Mouse (Mus musculus): ENCODE results near the gene Rnf40.

GRCm38 (mm10) chr7:127651624-127652023 is 63.1 kb downstream of the Rnf40 start:
- TF ChIP-seq HCFC1 (IDR thresholded peaks at IDR 0.05; ENCODE audit: borderline replicate concordance, insufficient read depth, low read length) (no peak), MAFK (IDR thresholded peaks at IDR 0.05; ENCODE audit: insufficient read depth, low read depth, low read length) (no peak)

Measured in ES-E14 (cell line).